Mouse (Mus musculus) heart, adult 2 months (tissue): ENCODE data around the gene Tmem218. TPM values are rescaled to one million over a fixed set of nuclear protein-coding genes. Genes with fewer than 3 reads are reported as not detected.

ENCODE experiments used
- DNase-seq, 2 experiments: peaks; one replicate each; pipeline ENCODE4 v3.0.0; 2021
- H3K27ac ChIP-seq: fragments of 200-600 bp; 2 replicates; pipeline ENCODE4 v1.8.1; 2022
- H3K27me3 ChIP-seq: fragments of 200-500 bp; 2 replicates; pipeline ENCODE4 v1.6.1; 2012; ENCODE audit warnings: mild to moderate bottlenecking, low read length, inconsistent platforms, mixed read lengths; ENCODE audit not compliant: control insufficient read depth, insufficient read depth
- H3K36me3 ChIP-seq: fragments of 200-500 bp; 2 replicates; pipeline ENCODE4 v1.6.1; 2012; ENCODE audit warnings: low read length, inconsistent platforms; ENCODE audit not compliant: control insufficient read depth, insufficient read depth
- H3K4me1 ChIP-seq: fragments of 200-500 bp; 2 replicates; pipeline ENCODE4 v1.6.1; 2011; ENCODE audit warnings: low read length; ENCODE audit not compliant: control insufficient read depth, insufficient read depth
- H3K4me3 ChIP-seq: fragments of 200-600 bp; 2 replicates; pipeline ENCODE4 v1.8.1; 2022
- H3K79me2 ChIP-seq: fragments of 200-500 bp; replicated peaks from 2 replicates; pipeline ENCODE4 v1.6.1; 2012; ENCODE audit warnings: mild to moderate bottlenecking, inconsistent platforms, low read length, moderate library complexity, mixed read lengths; ENCODE audit not compliant: control insufficient read depth, insufficient read depth
- H3K9ac ChIP-seq: fragments of 200-500 bp; 2 replicates; pipeline ENCODE4 v1.6.1; 2012; ENCODE audit warnings: low read depth, mild to moderate bottlenecking, control low read depth, inconsistent platforms, low read length, mixed read lengths
- CTCF ChIP-seq: fragments of 200-600 bp; IDR thresholded peaks from 2 replicates; pipeline ENCODE4 v1.8.1; 2022; ENCODE audit warnings: antibody characterized with exemption, mild to moderate bottlenecking, moderate library complexity
- EP300 ChIP-seq: fragments of 200-500 bp; IDR thresholded peaks from 2 replicates; pipeline ENCODE4 v1.6.1; 2011; ENCODE audit warnings: low read depth, low read length, control low read depth; ENCODE audit not compliant: insufficient read depth
- POLR2A ChIP-seq: fragments of 200-500 bp; IDR thresholded peaks from 2 replicates; pipeline ENCODE4 v1.6.1; 2011; ENCODE audit warnings: mild to moderate bottlenecking, low read depth, low read length, control low read depth; ENCODE audit not compliant: insufficient read depth
- WGBS: fragments of 180-500 bp; shearing (Covaris S2); methylation state at CpG from one replicate; pipeline ENCODE4 v1.1.7; 2018; 5-methylcytosine and 5-hydroxymethylcytosine counted together
- intact Hi-C: fragments of 180-260 bp; cut with DNase I; formaldehyde crosslinking; loops from one replicate; pipeline ENCODE4 v1.15.1; 2025
- polyA plus RNA-seq: library from polyadenylated mRNA; depleted of rRNA; stranded (reverse); fragments of >200 nt; gene quantifications from 2 replicates; pipeline ENCODE4 v1.2.3, GENCODE M21; 2012
- total RNA-seq, 2 experiments: library from RNA; stranded (reverse); gene quantifications; 2 replicates each; pipeline ENCODE4 v1.2.3; 2021

Tmem218 gene
- total and polyA plus RNA-seq, 3 experiments: 4.2 to 7.1 (median 6.6) TPM

DNA sequence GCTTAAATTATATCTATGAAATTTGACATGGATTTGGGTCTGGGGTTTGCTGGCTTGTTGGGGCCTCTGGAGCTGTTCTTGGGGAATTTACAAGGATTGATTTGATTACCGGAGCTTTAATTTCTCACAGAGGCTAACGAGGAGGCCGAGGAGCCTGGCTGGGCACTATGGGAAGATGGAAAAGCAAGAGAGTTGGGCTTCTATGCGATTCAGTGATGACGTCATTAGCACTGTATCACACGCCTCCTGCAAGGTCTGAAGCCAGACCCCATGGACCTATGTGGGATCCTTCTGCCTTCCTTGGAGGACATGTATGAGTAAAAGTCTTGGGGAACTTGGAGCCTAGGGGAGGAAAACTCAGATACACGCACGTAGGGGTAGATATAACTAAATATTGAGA, 30.5 kb upstream of the Tmem218 start:
- Histone ChIP-seq H3K4me1 (0 out of 2 replicates have a peak, but pooled peaks cover 2% of the 10 kb centered on the region), H3K9ac (no peak overlapping the region), H3K27ac (no peak overlapping the region), H3K27me3 (no peaks in the 10 kb centered on the region), H3K4me3 (no peak overlapping the region), H3K79me2 (no peaks in the 10 kb centered on the region), H3K36me3 (no peaks in the 10 kb centered on the region)
- no peak for TF ChIP-seq EP300
- WGBS: 73% methylated on average over 8 of the region's 8 CpGs
- intact Hi-C loops: loop anchor here (1.0 to 10.0 kb wide), 2 partner anchors 53 to 147 kb away; no protein-coding TSS in a partner anchor
- DNase-seq: no peak

DNA sequence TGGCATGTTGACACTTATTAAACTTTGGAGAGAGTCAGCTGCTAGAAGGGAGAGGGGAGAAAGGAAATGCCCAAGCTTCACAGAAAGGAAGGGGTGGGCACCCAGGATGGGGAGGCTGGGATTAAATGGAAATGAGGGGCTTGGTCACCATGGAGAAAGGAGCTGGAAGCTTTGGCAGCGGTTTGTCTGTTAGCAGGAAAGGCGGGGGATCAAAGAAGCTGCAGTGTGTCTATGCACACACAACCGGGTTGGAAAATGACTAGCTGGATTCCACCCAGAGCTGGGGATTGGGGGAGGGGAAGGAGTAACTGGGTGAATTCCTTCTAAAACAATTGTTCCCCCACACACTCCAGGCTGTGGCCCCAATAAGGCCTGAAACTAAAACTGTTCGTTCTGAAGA, 29.1 kb upstream of the Tmem218 start:
- no peak overlapping the region for H3K4me3 ChIP-seq
- 0 out of 2 replicates have a peak, but pooled peaks cover 2% of the 10 kb centered on the region for H3K4me1 ChIP-seq
- intact Hi-C loops: loop anchor here (10.0 kb wide), 1 partner anchor 146 kb away; no protein-coding TSS in a partner anchor
- H3K27ac ChIP-seq: no peak overlapping the region
- no peak for DNase-seq
- TF ChIP-seq CTCF: no peak
- TF ChIP-seq EP300: no peak
- no peak for TF ChIP-seq POLR2A
- 47% methylated on average over 4 of the region's 4 CpGs for WGBS
- no peaks in the 10 kb centered on the region for H3K27me3 ChIP-seq
- no peak overlapping the region for H3K9ac ChIP-seq
- H3K36me3 ChIP-seq: no peaks in the 10 kb centered on the region
- H3K79me2 ChIP-seq: no peaks in the 10 kb centered on the region

DNA sequence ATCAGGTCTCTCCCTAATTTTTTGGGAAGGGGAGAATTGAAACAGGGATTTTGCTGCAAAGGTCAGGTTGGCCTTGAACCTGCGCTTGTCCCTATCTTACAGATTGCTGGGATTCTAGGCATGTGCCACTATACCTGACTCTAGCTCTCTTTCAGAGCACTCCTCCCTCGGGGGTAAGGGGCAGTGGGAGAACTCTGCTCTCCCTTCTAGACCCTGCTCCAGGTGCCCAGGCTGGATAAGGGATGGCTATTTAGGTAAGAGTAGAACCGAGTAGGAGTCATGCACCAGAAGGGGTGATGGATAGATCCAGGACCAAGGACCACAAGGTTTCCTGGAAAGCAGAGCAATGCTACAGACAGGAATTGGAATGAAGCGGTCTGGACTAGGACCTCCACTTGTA, 28.4 kb upstream of the Tmem218 start:
- intact Hi-C loops: loop anchor here (10.0 kb wide), 1 partner anchor 145 kb away; no protein-coding TSS in a partner anchor
- TF ChIP-seq EP300: no peak
- no peak for TF ChIP-seq CTCF
- no peak for TF ChIP-seq POLR2A
- WGBS: 92% methylated on average over 4 of the region's 4 CpGs
- H3K36me3 ChIP-seq: no peaks in the 10 kb centered on the region
- H3K4me3 ChIP-seq: no peak overlapping the region
- DNase-seq: no peak
- H3K27me3 ChIP-seq: no peaks in the 10 kb centered on the region
- no peak overlapping the region for H3K27ac ChIP-seq
- no peak overlapping the region for H3K9ac ChIP-seq
- H3K4me1 ChIP-seq: 0 out of 2 replicates have a peak, but pooled peaks cover 2% of the 10 kb centered on the region
- H3K79me2 ChIP-seq: no peaks in the 10 kb centered on the region

DNA sequence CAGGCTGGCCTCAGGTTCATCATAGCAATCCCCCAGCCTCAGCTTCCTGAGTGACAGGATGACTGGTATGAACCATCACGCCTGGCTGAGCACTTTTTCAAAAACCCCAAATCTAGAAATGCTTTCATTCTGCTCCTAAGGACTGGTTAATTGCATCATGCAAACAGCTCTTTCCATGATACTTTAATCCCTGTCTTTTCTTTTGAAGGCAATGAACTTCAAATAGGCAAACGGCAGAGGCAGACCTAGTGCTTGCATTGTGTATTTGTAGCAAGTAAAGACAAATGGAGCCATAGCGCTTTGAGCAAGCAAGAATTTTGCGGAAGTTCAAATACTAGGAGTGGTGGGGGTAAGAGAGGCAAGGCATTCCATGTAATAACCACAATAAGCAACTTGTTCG, 26.4 kb upstream of the Tmem218 start:
- Histone ChIP-seq H3K27me3 (no peaks in the 10 kb centered on the region), H3K9ac (no peak overlapping the region), H3K4me3 (no peak overlapping the region), H3K79me2 (no peaks in the 10 kb centered on the region), H3K4me1 (no peaks in the 10 kb centered on the region), H3K36me3 (no peaks in the 10 kb centered on the region), H3K27ac (no peak overlapping the region)
- no peak for DNase-seq
- no peak for TF ChIP-seq EP300
- no peak for TF ChIP-seq CTCF
- TF ChIP-seq POLR2A: no peak
- WGBS: 92% methylated on average over 5 of the region's 5 CpGs
- intact Hi-C loops: no loop called here

DNA sequence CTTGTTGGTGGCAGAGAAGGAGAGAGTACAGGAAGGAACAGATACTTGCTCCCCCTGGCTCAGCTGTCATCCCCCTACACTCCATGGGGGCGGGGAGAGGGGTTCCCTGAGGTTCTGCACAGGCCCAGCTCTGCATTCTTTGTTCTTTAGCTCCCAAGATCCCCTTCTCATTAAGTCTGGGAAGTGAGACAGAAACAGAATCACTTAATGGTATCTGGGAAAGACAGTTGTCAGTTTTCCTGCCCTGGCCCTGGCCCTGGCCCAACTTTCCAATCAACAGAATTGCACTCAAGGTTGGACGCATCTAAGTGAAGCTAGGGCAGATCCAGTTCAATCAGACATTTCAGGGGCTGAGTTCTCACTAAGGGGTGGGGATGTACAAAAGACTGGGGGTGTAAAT, 24.8 kb upstream of the Tmem218 start:
- no peaks in the 10 kb centered on the region for H3K27me3 ChIP-seq
- intact Hi-C loops: no loop called here
- H3K9ac ChIP-seq: no peak overlapping the region
- H3K27ac ChIP-seq: no peak overlapping the region
- 38% methylated on average over 2 of the region's 2 CpGs for WGBS
- DNase-seq: no peak
- no peaks in the 10 kb centered on the region for H3K36me3 ChIP-seq
- TF ChIP-seq CTCF: no peak
- TF ChIP-seq POLR2A: no peak
- no peak for TF ChIP-seq EP300
- H3K4me3 ChIP-seq: no peak overlapping the region
- no peaks in the 10 kb centered on the region for H3K4me1 ChIP-seq
- no peaks in the 10 kb centered on the region for H3K79me2 ChIP-seq

DNA sequence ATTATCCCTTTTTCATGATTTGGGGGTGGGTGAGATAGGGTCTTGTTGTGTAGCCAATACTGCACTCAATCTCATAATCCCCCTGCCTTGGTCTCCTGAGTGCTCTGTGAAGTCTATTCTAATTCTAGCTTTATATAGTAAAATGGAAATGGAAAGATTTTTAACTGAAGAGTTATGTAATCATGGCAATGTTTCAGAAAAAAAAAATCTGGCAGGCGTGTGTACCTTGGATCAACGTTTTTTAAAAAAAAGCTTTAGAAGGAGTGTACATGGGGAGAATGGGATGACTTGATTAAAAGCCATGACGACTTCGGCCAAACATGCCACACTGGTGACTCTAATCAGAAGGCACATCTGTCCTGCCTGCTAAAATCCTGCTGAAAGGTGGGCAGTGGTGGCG, 20.6 kb upstream of the Tmem218 start:
- H3K27me3 ChIP-seq: no peaks in the 10 kb centered on the region
- TF ChIP-seq CTCF (no peak), POLR2A (no peak), EP300 (no peak)
- no peaks in the 10 kb centered on the region for H3K36me3 ChIP-seq
- H3K27ac ChIP-seq: no peak overlapping the region
- WGBS: 75% methylated on average over 5 of the region's 5 CpGs
- no peak for DNase-seq
- H3K4me1 ChIP-seq: no peaks in the 10 kb centered on the region
- no peak overlapping the region for H3K9ac ChIP-seq
- H3K4me3 ChIP-seq: no peak overlapping the region
- H3K79me2 ChIP-seq: no peaks in the 10 kb centered on the region
- intact Hi-C loops: no loop called here
